Mouse (Mus musculus) left cerebral cortex, postnatal 25 days (tissue): Measurements from ENCODE around the gene Vwa1. TPM values are rescaled to one million over a fixed set of nuclear protein-coding genes. Genes with fewer than 3 reads are reported as not detected.
"Not testable (repeated sequence)": the region's sequence is repeated elsewhere in the genome, so short reads cannot be mapped to it uniquely, and the experiment has no call there.

Experiments
- DNase-seq, 2 experiments: peaks; one replicate each; pipeline ENCODE4 v3.0.0; 2022; ENCODE audit warnings: low spot score in 2 of 2, mixed read lengths in 1 of 2
- intact Hi-C: fragments of 180-260 bp; cut with DNase I; formaldehyde crosslinking; loops from one replicate; pipeline ENCODE4 v1.15.1; 2025
- total RNA-seq, 2 experiments: library from RNA; stranded (reverse); gene quantifications; 2 replicates each; pipeline ENCODE4 v1.2.3; 2021

Gene Vwa1
- total RNA-seq: 10 to 100 TPM; 14.0 to 16.6 TPM

DNA sequence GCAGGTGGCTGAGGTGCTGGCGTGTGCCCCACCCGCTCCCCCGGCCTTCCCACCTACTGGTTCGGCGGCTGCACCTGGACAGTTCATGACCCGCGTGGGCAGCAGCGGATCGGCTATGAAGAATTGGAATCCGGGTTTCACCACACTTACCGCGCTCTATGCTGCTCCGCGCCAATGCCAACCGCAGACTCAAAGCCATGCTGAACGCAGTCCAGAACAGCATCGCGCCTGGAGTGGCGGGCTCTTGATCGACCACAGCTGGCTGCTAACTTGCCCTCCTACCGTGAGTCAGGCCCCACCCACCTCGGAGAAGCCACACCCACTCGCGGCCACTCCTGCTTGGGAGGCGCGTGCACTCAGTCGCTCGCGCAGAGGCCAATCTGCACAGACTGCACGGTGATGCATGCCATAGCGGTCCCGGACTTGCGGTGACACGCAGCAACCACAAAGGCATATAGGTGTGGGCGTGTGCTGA lies at the start of gene Vwa1:
Vwa1 (minus strand) TSS at position 419 of the 475 bp plus-strand sequence.
- intact Hi-C loops: loop anchor here (5.0 kb wide), 1 partner anchor 52 kb away; no protein-coding TSS in a partner anchor
- DNase-seq: peak; percentile 84 to 89

DNA sequence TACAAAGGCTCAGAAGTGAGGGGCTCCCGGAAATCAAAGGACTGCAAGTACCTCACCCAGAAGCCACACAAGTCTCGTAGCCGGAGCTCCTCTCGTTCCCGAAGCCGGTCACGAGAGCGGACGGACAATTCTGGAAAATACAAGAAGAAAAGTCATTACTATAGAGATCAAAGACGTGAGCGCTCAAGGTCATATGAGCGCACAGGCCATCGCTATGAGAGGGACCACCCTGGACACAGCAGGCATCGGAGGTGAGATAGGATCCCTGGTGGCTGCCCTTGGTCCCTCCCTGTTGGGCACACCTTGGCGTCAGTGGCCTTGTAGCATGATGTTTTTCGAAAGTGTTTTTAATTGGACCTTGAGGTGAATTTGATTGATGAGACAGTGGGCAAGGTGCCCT lies 48.9 kb upstream of the Vwa1 start:
- no peak for DNase-seq
- intact Hi-C loops: no loop called here

DNA sequence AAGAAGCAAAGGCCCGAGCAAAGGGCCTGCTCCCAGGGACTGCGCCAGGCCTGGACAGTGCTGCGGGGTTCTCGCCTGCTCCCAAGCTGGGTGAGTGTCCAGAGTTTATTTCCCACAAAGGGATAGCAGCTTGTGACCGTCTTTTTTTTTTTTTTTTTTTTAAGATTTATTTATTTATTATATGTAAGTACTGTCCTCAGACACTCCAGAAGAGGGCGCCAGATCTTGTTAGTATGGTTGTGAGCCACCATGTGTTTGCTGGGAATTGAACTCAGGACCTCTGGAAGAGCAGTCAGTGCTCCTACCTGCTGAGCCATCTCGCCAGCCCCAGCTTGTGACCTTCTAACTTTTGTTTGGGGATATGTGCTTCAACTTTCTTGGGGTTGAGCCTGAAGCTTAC lies 46.5 kb upstream of the Vwa1 start:
- intact Hi-C loops: no loop called here
- DNase-seq: no peak

DNA sequence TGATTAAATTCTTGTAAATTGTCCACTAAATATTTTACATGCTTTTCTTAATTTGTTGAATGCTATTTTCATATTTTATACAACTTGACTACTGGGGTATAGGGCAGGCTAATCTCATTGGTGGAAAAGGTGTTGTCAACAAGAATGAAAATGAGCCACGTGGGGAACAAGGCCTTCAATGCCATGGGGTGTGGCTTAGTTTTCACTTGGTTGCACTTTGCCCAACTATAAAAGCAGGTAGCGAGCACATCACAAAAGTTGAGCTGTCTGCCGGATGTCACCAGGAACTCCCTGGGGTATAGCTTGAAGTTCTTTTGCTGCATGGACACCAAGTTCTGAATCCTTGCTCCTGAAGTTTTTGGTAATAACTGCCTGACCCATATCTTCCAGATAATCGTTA lies 43.0 kb upstream of the Vwa1 start:
- intact Hi-C loops: no loop called here
- DNase-seq: no peak

DNA sequence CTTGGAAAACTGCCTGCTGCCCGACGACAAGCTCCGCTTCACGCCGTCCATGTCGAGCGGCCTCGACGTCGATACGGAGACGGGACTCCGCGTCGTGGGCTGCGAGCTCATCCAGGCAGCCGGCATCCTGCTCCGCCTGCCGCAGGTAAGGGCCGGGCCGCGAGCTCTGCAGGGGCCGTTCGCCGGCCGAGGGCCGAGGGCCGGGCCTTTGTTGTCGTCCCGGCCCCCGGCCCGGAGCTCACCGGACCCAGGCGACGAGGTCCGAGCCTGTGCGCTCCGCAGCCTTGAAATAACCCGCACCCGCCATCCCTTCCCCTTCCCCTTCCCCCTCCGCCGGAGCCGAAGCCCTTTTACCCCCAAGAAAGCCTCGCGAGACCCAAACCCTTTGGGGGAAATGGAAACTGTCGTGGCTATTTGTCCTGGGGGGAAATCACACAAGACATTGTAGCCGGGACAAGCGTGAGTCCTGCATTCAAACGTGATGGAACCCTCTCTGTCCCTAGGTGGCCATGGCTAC lies 38.2 kb upstream of the Vwa1 start:
- intact Hi-C loops: loop anchor here (1.0 kb wide), 1 partner anchor 19 kb away; the partner anchor contains the start of gene Aurkaip1

DNA sequence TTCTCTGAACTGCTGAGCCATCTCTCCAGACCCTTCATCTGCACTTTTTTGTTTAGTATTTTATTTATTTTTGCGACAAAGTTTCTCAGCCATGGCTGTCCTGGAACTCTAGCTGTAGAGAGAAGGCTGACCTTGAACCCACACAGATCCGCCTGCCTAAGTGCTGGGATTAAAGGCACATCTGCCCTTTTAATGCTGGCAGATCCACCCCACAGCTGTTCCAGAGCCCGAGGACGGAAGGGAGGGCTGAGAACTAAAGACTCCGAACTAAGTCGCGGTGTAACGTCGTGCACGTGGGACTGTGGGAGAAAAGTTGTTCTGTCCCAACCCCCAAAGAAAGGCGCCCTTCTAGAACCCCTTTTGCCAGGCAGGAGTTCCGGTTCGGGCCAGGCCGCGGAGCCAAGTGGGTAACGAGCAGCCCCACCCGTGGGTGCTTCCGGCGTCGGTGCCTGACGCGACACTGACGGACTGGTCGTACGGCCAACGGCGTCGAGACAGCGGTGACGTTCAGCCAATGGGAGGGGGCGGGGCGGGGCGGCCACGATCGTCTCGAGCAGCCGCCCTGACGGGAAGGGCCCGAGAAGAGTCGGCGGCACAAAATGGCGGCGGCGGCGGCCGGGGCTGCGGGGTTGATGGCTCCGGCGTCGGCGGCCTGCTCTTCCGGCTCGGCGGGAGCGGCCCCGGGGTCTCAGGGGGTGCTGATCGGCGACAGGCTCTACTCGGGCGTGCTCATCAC lies 37.6 kb upstream of the Vwa1 start, which contains the start of gene Ccnl2:
Ccnl2 (plus strand) TSS at position 561 of the 736 bp plus-strand sequence.
- intact Hi-C loops: loop anchor here (1.0 kb wide), 1 partner anchor 19 kb away; the partner anchor contains the start of gene Aurkaip1
- peak; percentile 93 to 97 for DNase-seq

More for the DNA sequence above, 38.2 kb upstream of the Vwa1 start:
- no peak for DNase-seq

DNA sequence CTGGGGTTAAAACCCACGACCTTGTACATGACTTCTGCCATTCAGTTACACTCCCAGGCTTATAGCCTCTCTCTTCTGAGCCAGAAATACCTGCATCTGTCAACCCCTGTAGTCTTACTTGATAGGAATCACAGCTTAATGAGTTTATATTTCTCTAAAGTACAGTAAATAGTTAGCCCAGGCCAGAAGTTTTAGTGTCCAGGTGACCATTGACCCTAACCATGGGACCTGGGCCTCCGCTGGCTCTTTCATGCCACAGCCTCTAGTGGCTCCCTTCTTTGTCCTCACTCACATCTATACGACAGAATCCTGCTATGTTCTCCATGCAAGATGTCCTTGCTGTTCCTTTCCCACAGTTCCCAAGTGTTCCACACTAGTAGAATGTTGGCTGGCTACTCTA lies 33.3 kb upstream of the Vwa1 start:
- no peak for DNase-seq
- intact Hi-C loops: no loop called here

DNA sequence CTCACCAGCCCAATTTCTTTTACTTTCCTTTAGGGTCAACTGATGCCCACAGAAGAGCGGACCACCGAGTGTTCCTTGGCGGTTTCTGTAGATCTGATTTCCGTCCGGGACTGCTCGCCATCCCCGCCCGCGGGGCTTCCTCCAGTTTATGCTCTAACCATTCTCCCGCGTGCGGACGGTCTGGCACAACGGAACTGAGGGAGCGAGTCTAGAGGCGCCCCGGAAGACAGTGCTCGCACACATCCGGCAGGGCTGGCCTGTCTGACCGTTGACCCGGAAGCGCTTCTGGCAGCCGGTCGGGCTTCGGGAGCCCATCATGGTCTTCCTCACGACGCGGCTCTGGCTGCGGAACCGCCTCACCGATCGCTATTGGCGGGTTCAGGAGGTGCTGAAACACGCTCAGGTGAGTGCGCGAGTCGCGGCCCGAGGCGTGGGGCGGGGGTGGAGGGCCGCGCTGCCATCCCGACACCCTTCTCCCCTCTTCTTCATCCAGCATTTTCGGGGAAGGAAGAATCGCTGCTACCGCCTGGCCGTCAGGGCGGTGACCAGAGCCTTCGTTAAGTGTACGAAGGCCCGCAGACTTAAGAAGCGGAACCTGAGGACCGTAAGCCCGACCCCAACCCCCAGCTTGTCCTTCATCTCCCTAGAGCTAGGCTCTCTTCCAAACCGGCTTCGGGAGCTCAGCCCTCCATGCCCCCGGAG lies 29.0 kb upstream of the Vwa1 start:
- intact Hi-C loops: loop anchor here (1.0 kb wide), 1 partner anchor 28 kb away; the partner anchor contains the start of gene Aurkaip1
- DNase-seq: peak; percentile 96

DNA sequence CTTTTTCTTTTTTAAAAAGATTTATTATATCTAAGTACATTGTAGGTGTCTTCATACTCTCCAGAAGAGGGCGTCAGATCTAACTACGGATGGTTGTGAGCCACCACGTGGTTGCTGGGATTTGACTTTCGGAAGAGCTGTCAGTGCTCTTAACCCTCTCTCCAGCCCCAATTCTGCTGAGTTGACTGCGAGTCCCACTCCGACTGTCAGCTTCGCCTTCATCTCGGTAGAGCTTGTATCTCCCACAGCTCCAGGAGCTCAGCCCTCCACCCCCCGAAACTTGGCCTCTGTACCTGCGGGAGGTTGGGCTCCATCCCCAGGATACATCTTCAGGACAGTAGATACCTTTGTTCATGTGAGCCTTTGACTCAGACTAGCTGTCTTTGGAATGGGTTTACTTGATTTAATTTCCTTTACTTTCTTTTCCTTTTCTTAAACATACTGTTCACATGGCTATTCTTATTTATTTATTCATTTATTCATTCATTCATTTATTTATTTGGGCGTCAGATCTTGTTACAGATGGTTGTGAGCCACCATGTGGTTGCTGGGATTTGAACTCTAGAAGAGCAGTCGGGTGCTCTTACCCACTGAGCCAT lies 28.3 kb upstream of the Vwa1 start, which contains the start of gene Mrpl20:
Mrpl20 (plus strand) TSS at position 138 of the 599 bp plus-strand sequence.
- DNase-seq: no peak
- intact Hi-C loops: loop anchor here (1.0 kb wide), 1 partner anchor 28 kb away; the partner anchor contains the start of gene Aurkaip1

DNA sequence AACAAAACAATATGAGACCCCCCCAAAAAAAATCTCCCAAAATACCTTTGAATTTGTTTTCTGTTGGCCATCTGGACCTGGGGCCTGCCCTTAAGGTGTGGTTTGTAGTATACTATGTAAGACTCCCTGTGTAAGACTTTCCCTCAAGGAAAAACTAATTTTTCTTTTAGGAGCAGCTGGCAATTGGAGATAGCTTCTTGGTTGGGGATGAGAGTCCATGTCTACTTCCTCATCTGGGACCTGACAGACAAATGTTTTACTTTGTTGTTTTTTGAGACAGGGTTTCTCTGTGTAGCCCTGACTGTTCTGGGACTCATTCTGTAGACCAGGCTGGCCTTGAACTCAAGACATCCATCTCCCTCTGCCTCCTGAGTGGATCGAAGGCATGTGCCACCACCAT lies 27.6 kb upstream of the Vwa1 start:
- no peak for DNase-seq
- intact Hi-C loops: no loop called here

DNA sequence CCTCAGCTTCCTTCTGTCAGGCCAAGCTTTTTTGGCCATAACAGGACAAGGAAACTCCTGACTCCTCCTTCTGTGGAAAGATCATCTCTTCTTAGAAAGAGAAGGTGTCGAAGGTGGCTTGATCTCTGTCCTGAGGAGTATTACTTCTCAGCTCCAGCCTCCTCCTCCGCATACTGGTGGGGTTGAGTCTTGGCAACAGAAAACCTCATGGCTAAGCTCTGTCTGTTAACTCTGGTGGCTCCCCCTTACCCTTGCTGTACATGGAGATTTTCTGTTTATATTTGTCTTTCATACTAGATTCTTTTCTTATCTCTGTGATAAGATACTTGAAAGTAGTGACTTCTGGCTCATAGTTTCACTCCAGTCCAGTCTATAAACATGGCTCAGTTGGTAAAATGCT lies 19.2 kb upstream of the Vwa1 start:
- intact Hi-C loops: no loop called here

DNA sequence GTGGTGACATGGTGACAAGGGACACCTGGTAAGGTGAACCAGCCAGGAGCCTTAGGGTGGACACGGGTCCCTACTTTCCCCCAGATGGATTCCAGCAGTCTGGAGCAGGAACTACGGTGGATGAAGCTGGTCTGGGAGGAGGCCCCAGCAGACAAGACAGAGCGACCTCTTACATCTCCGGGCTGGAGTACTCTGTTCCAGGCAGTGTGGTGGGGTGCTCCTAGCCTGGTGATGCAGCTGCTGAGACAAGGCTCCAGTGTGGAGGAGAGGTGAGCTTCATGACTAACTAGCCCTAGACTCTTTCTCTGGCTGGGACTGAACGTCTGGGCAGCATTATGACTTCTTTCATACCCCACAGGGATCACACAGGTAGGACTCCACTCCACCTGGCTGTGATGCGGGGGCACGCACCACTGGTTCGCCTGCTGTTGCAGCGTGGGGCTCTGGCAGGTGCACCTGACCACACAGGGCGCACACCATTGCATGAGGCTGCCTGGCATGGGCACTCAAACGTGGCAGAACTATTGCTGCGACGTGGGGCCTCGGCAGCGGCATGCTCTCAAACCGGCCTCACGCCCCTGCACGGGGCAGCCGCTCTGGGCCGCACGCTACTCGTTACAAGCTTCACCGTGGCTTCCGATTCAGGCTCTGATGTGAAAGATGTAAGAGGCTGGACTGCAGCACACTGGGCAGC lies 16.9 kb upstream of the Vwa1 start:
- no peak for DNase-seq
- intact Hi-C loops: no loop called here

More for the DNA sequence above, 19.2 kb upstream of the Vwa1 start:
- DNase-seq: no peak

DNA sequence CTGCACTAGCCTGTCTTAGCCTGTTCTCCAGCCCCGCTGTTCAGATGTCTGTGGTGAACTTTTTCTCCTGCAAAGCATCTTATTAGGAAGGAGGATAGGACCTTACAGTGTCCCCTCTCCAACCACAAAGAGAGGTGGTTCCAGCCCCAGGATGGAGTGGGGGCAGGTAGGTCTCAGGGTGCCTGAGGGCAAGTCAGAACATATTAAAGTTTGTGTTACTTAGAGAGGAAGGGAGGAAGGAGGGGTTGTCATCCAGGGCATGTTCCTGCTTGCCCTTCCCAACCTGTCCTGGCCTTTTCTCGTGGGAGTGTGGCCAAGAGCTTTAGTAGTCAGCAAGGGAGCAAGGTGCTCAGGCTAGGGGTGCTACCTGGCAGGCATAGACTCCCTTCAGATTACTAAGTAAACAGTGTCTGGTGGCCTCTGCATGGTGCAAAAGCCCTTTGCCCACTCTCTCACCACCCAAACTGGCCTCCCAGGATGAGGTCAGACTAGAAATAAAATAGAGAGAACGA lies 16.2 kb upstream of the Vwa1 start:
- DNase-seq: no peak
- intact Hi-C loops: no loop called here

DNA sequence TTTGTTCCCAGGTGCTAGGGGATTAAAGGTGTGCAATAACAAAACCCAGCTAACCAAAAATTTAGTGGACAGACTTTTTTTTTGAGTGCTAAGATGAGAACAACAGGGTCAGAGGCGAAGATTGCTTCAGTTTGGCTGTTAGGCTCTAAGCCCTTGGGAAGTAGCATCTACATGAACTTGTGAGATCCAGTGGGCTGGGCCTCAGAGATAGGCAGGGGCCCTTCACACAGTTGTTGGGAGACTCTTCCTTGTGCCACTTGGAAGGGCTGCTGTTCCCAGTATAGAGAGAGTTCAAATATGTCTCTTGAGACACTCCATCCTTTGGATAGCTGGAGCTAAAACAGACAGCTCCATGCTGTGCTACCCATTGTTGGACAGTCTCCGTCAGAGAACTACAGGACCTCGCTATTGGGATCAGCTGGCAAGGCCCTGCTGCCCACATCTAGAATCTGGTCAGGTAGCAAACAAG lies 15.6 kb upstream of the Vwa1 start, which contains the start of gene Ankrd65:
Ankrd65 (plus strand) TSS at position 419 of the 469 bp plus-strand sequence.
- intact Hi-C loops: no loop called here
- DNase-seq: no peak

DNA sequence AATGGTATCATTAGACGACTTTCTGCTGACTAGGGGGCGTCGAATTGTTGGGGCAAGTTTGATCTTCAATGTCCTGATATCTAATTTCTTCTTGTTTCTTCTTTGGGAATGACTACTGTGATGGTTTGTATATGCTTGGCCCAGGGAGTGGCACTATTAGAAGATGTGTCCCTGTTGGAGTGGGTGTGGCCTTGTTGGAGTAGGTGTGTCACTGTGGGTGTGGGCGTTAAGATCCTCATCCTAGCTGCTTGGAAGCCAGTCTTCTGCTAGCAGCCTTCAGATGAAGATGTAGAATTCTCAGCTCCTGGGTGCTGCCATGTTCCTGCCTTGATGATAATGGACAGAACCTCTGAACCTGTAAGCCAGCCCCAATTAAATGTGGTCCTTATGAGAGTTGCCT lies 14.3 kb upstream of the Vwa1 start:
- intact Hi-C loops, DNase-seq: not testable (repeated sequence)

DNA sequence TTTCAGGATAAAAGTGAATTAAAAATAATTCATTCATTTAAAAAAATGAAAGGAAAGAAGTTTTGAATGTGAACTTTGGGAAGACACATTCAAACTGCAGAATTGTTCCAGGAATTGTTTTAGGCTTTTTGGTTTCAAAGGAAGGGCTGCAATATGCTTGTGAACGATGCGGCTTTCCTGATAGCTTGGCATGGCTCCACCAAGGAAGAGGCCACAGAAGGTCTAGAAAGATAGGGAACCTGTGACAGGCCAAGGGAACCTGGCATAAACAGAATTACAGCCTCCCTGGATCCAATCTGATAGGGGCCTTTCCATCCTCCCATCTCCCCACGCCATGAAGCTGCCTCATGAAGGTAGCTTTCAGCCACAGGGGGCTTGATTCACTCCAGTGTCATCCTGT lies 13.8 kb upstream of the Vwa1 start:
- DNase-seq: no peak
- intact Hi-C loops: no loop called here

DNA sequence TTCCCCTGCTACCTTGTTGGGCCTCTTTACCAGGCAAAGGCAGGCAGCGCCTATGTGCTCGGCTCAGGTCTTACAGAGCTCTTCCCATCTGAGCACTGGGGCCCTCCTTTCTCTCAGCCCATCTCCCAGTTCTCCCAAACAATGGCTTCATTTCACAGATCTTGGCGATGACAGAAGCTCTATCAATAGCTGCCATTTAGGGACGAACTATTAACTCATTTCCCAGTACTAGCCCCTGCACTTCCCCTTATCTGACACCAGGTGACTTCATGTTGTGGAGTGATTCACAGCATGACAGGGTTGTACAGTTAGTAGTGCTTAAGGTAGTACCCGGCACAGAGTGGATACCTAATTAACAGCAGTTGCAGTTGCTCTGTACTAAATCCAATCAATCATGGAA lies 11.3 kb upstream of the Vwa1 start, which contains the start of gene Tmem88b:
Tmem88b (minus strand) TSS at position 56 of the 400 bp plus-strand sequence.
- intact Hi-C loops: no loop called here
- peak in 1 of 2 experiments; percentile 15 for DNase-seq

DNA sequence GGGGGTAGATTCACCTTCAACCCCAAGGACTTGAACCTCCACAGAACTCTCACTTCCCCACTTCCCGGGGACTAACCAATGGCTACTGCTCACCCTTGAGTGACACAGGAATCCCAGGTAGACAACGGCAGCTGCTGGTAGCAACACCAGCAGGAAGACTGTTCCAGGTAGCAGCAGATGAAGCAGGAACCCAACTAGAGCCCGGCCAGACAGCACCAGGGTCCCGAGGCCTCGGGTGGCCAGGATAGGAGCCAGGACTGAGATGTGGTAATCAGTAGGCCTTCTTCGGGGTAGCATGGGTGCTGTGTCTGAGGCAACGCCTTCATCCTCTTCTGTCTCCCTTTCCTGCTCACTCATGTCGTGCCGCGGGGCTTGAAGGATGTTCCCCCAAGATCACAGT lies 10.7 kb upstream of the Vwa1 start:
- DNase-seq: no peak
- intact Hi-C loops: no loop called here
